Mouse (Mus musculus): Measurements from ENCODE around the gene Dapl1.

The Dapl1 gene

GRCm38 (mm10) chr2:59474336-59474735, 10.1 kb upstream of the Dapl1 start:
- no peak for DNase-seq

- DNase-seq = no peak
These were observed 627 bp downstream of the Dapl1 start for GRCm38 (mm10) chr2:59485080-59485479.

GRCm38 (mm10) chr2:59485657-59486056, 1.2 kb downstream of the Dapl1 start:
- DNase-seq = no peak

GRCm38 (mm10) chr2:59486196-59486845, 1.9 kb downstream of the Dapl1 start:
- DNase-seq = no peak

GRCm38 (mm10) chr2:59488235-59488634, 3.8 kb downstream of the Dapl1 start:
- DNase-seq = no peak

- DNase-seq = peak; percentile 29
These were observed 5.9 kb downstream of the Dapl1 start for GRCm38 (mm10) chr2:59490353-59490752.

- DNase-seq = no peak
These were observed 9.1 kb downstream of the Dapl1 start for GRCm38 (mm10) chr2:59493445-59494085.

- no peak for DNase-seq
These were observed 14.7 kb downstream of the Dapl1 start for GRCm38 (mm10) chr2:59499146-59499545.

GRCm38 (mm10) chr2:59499717-59500116, 15.3 kb downstream of the Dapl1 start:
- no peak for DNase-seq

GRCm38 (mm10) chr2:59509061-59509460, 24.6 kb downstream of the Dapl1 start:
- no peak for DNase-seq

- DNase-seq = no peak
These were observed 26.0 kb downstream of the Dapl1 start for GRCm38 (mm10) chr2:59510416-59510815.

- no peak for DNase-seq
These were observed 26.4 kb downstream of the Dapl1 start for GRCm38 (mm10) chr2:59510882-59511281.

GRCm38 (mm10) chr2:59520663-59521062, 36.2 kb downstream of the Dapl1 start:
- no peak for DNase-seq

GRCm38 (mm10) chr2:59522079-59522684, 37.7 kb downstream of the Dapl1 start:
- peak; percentile 75 for DNase-seq

GRCm38 (mm10) chr2:59523526-59523925, 39.1 kb downstream of the Dapl1 start:
- no peak for DNase-seq

- no peak for DNase-seq
These were observed 42.4 kb downstream of the Dapl1 start for GRCm38 (mm10) chr2:59526893-59527292.

GRCm38 (mm10) chr2:59529574-59530080, 45.2 kb downstream of the Dapl1 start:
- DNase-seq = no peak

GRCm38 (mm10) chr2:59530811-59531210, 46.4 kb downstream of the Dapl1 start:
- DNase-seq = no peak

- no peak for DNase-seq
These were observed 48.5 kb downstream of the Dapl1 start for GRCm38 (mm10) chr2:59532999-59533398.

- no peak for DNase-seq
These were observed 49.1 kb downstream of the Dapl1 start for GRCm38 (mm10) chr2:59533504-59533903.

- no peak for DNase-seq
These were observed 49.7 kb downstream of the Dapl1 start for GRCm38 (mm10) chr2:59533971-59534748.

GRCm38 (mm10) chr2:59536958-59537357, 52.5 kb downstream of the Dapl1 start:
- DNase-seq = no peak

- no peak for DNase-seq
These were observed 53.6 kb downstream of the Dapl1 start for GRCm38 (mm10) chr2:59538031-59538430.
